Mouse (Mus musculus): ENCODE measurements at regions not wholly inside any gene's neighbourhood (a gene's known extent, or its start where the extent isn't known, plus 50 kb on each side); places are given as distances from the start of the nearest gene placed in this dataset.

- Histone ChIP-seq H3K27ac (no peak overlapping the region), H3K9me3 (peaks cover 14% of the 10 kb centered on the region; the same call in 1 of the 2 replicates), H3K36me3 (replicated peaks) (no peaks in the 10 kb centered on the region), H3K27me3 (ENCODE audit: poor library complexity, severe bottlenecking) (peaks cover 45% of the 10 kb centered on the region), H3K4me1 (peaks cover 35% of the 10 kb centered on the region), H3K4me3 (no peak overlapping the region)
- 54% methylated on average over 20 of the region's 20 CpGs for WGBS
- DNase-seq (ENCODE audit: extremely low spot score, low spot score): no peak
These were observed 97.0 kb upstream of the Rpl38 start for GRCm38 (mm10) chr11:114571144-114571869.

GRCm38 (mm10) chr11:114570076-114570475, 98.2 kb upstream of the Rpl38 start:
- peaks cover 46% of the 10 kb centered on the region for H3K27me3 ChIP-seq (ENCODE audit: poor library complexity, severe bottlenecking)
- WGBS: 87% methylated on average over 5 of the region's 5 CpGs
- no peak overlapping the region for H3K27ac ChIP-seq
- H3K4me3 ChIP-seq: no peak overlapping the region
- H3K36me3 ChIP-seq (replicated peaks): no peaks in the 10 kb centered on the region
- peaks cover 35% of the 10 kb centered on the region for H3K4me1 ChIP-seq
- DNase-seq (ENCODE audit: extremely low spot score, low spot score): no peak
- peaks cover 6% of the 10 kb centered on the region; the same call in 1 of the 2 replicates for H3K9me3 ChIP-seq

DNA sequence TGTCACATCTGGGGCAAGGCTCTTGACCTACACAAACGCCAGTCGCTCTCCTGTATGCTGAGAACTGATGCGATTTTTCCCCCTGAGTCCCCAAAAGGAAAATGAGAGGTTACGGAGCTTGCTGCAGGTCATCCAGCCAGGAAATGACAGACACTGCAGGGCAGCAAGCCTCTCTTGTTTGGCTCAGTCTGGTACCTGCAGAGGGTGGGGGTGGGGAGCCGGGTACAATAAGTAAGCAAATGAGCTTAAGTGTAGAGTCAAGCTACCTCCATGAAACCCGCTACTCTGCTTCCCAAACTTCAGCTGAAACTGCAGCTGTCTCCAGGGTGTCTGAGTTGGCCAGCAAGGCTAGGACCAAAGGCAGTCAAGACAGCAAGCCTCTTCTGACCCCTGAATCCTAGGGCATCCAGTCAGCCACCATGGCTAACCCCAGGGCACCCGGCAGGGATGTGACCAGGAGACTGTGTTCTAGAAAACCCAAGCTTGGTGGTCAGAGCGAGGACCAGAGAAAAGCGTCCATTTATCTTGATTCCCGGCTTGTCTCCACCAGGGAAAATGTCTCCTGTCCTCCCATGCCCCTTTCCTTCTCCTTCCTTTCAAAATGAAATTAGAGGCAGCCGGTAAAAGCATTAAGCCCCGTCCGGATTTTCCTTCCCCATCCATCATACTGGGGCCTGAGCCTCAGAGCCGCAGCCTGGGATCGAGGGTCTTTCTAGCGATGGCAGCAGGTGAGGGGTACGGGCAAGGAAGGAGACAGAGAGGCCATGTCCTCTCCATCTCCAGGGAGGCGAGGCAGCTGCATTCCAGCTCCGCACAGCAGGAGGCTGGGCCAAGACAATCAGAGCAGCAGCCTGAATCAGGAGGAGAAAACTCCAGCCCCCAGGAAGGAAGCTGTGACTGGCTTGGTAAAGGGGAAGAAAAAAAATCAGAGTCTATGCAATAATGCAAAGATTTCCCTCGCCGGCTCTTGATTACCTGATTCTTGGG, 100.2 kb upstream of the Rpl38 start:
- Histone ChIP-seq H3K27ac (peak overlapping the region; percentile 40), H3K4me3 (peak overlapping the region; percentile 34), H3K4me1 (peaks cover 35% of the 10 kb centered on the region), H3K36me3 (replicated peaks) (no peaks in the 10 kb centered on the region), H3K9me3 (peaks cover 9% of the 10 kb centered on the region), H3K27me3 (ENCODE audit: poor library complexity, severe bottlenecking) (peaks cover 46% of the 10 kb centered on the region)
- DNase-seq (ENCODE audit: extremely low spot score, low spot score): peak; percentile 17
- WGBS: 4% methylated on average over 21 of the region's 21 CpGs

DNA sequence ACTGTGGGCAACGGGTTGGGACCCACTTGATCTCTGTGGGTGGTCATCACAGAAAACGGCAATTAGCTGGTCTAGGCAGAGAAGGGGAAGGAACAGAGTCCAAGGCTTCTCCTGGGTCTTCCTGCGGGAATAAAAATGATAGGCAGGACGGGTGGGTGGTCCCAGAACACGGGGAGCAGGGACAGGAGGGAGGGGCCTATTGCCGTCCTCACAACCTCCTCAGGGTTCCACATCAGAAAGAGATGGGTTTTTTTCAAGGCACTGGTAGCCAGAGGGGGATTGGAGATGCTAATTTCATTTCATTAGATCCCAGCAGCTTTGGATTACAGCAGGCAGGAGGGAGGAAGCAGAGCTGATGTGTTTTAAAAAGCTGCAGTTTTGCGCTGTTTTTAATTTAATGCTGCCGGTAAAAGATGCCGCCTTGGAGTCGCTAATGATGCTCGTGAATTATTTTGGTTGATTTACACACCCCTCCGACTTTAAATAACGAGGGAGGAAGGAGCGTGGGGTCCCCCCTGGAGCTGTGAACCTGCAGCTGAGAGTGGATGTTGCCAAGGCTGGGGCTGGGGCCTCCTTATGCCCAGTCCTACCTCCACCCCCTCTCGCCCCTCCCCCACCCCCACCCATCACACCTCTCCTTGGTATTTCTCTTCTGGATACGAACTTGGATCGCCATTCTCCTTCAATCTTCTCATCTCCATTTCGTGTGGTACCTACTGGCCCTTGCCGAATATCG, 101.1 kb upstream of the Rpl38 start:
- Histone ChIP-seq H3K27me3 (ENCODE audit: poor library complexity, severe bottlenecking) (peaks cover 47% of the 10 kb centered on the region), H3K4me1 (peaks cover 35% of the 10 kb centered on the region), H3K4me3 (peak overlapping the region; percentile 34), H3K27ac (peak overlapping the region; percentile 30; the same call in 1 of the 2 replicates), H3K36me3 (replicated peaks) (no peaks in the 10 kb centered on the region), H3K9me3 (peaks cover 9% of the 10 kb centered on the region)
- no peak for DNase-seq (ENCODE audit: extremely low spot score, low spot score)
- 5% methylated on average over 20 of the region's 20 CpGs for WGBS

- 94% methylated on average over 2 of the region's 2 CpGs for WGBS
- no peak for DNase-seq (ENCODE audit: extremely low spot score, low spot score)
- Histone ChIP-seq H3K4me1 (peaks cover 44% of the 10 kb centered on the region), H3K4me3 (no peak overlapping the region), H3K9me3 (peaks cover 9% of the 10 kb centered on the region), H3K36me3 (replicated peaks) (no peaks in the 10 kb centered on the region), H3K27me3 (ENCODE audit: poor library complexity, severe bottlenecking) (peaks cover 58% of the 10 kb centered on the region), H3K27ac (no peak overlapping the region)
These were observed 103.4 kb upstream of the Rpl38 start for GRCm38 (mm10) chr11:114564949-114565348.

DNA sequence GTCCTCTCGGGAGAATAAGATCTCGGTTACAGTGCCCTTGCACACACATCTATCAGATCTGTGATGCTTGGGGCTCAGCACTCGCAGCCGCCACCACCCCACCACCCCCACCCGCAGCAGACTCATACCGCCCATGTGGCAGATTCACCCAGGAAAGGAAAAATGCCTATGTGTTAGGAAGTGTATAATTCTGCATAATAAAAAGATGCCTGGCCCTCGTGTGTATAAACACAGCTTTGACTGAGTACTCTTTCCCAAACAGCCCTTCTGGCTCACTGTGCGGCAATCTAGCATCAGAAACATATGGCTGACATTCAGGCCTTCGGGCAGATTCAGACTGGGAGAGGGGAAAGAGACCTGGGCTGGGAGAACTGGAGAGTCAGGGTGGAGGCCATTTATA, 105.2 kb upstream of the Rpl38 start:
- peaks cover 38% of the 10 kb centered on the region for H3K4me1 ChIP-seq
- no peak overlapping the region for H3K27ac ChIP-seq
- WGBS: 87% methylated on average over 9 of the region's 9 CpGs
- H3K36me3 ChIP-seq (replicated peaks): no peaks in the 10 kb centered on the region
- peaks cover 48% of the 10 kb centered on the region for H3K27me3 ChIP-seq (ENCODE audit: poor library complexity, severe bottlenecking)
- no peak for DNase-seq (ENCODE audit: extremely low spot score, low spot score)
- peaks cover 9% of the 10 kb centered on the region for H3K9me3 ChIP-seq
- H3K4me3 ChIP-seq: no peak overlapping the region

DNA sequence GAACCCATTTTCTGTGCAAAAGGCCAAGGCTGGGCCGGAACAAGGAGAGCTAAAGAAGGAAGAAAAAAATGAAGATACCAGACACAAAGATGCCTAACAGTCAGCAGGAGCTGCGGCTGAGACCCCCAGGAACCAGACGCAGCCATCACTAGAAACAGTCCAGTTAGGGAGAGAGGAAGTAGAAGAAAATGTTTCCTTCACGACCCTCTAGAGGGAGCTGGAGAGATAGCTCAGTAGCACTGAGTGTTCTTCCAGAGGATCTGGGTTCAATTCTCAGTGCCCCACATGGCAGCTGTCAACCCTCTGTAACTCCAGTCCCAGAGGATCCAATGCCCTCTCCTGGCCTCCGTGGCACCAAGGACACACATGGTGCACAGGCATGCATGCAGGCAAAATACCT, 113.7 kb upstream of the Rpl38 start:
- no peak for DNase-seq (ENCODE audit: extremely low spot score, low spot score)
- 61% methylated on average over 5 of the region's 5 CpGs for WGBS
- peaks cover 6% of the 10 kb centered on the region for H3K4me1 ChIP-seq
- H3K27me3 ChIP-seq (ENCODE audit: poor library complexity, severe bottlenecking): 0 out of 2 replicates have a peak, but pooled peaks cover 4% of the 10 kb centered on the region
- H3K4me3 ChIP-seq: no peak overlapping the region
- no peak overlapping the region for H3K27ac ChIP-seq
- no peaks in the 10 kb centered on the region for H3K36me3 ChIP-seq (replicated peaks)
- H3K9me3 ChIP-seq: no peaks in the 10 kb centered on the region

DNA sequence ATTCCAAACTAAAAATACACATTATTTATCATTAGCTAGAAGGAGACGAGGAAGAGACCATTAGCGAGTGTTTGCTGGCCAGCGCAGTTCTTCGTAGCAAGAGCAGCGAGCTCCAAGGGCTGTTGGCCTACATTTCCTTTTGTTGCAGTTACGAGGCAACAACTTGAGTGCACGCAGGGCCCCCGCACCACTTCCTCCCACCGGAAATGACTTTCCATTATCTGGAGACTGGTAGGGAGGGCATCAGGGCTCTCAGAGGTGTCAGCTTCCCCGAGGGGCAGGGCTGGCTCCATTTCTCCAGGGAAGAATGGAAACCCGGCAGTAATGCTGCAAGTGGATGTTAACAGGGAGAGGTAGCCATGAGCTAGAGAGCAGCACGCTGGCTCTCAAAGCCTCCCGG, 114.3 kb upstream of the Rpl38 start:
- Histone ChIP-seq H3K4me1 (peaks cover 6% of the 10 kb centered on the region), H3K36me3 (replicated peaks) (no peaks in the 10 kb centered on the region), H3K27ac (no peak overlapping the region), H3K27me3 (ENCODE audit: poor library complexity, severe bottlenecking) (0 out of 2 replicates have a peak, but pooled peaks cover 4% of the 10 kb centered on the region), H3K4me3 (no peak overlapping the region), H3K9me3 (no peaks in the 10 kb centered on the region)
- 74% methylated on average over 13 of the region's 13 CpGs for WGBS
- DNase-seq (ENCODE audit: extremely low spot score, low spot score): no peak

DNA sequence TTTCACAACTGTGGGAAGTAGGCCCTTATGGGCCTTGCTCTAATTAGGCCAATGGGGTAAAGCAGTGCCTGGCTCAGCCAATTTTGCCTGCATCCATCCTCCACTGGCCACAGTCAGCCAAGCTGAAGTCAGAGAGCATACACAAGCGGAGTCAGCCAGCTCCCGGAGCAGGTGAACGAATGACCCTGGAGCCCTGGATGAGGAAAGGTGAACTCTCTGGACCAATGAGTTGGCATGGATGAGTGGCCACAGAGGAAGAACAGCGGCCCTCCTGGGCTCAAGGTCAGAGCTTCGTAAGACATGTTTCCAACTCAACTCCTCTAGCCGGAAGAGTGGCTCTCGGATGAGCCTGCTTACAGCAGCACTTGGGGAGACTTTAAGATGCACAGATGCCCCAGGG, 116.1 kb upstream of the Rpl38 start:
- Histone ChIP-seq H3K9me3 (no peaks in the 10 kb centered on the region), H3K4me3 (no peak overlapping the region), H3K36me3 (replicated peaks) (no peaks in the 10 kb centered on the region), H3K4me1 (peaks cover 6% of the 10 kb centered on the region), H3K27ac (no peak overlapping the region), H3K27me3 (ENCODE audit: poor library complexity, severe bottlenecking) (no peaks in the 10 kb centered on the region)
- no peak for DNase-seq (ENCODE audit: extremely low spot score, low spot score)
- WGBS: 92% methylated on average over 7 of the region's 7 CpGs

DNA sequence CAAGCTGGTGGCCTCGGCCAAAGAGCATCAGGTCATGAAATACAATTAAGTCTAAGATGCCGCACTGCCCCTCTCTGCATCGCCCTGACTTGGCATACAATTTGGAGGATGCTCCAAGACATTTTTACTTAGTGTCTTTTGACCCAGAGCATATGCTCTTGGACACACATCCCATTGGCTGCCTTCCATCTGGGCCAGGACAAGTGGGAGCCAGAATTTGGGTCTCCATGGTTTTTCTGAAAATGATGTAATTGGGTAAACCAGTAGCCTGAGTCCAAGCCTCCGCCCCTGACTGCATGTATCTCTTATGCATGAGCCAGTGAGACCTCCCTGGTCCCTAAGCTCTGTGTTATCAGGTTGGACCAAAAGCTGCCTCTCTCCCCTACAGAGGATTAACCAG, 117.1 kb upstream of the Rpl38 start:
- H3K4me3 ChIP-seq: no peak overlapping the region
- H3K27ac ChIP-seq: no peak overlapping the region
- H3K9me3 ChIP-seq: no peaks in the 10 kb centered on the region
- DNase-seq (ENCODE audit: extremely low spot score, low spot score): no peak
- H3K27me3 ChIP-seq (ENCODE audit: poor library complexity, severe bottlenecking): no peaks in the 10 kb centered on the region
- H3K36me3 ChIP-seq (replicated peaks): no peaks in the 10 kb centered on the region
- H3K4me1 ChIP-seq: peaks cover 6% of the 10 kb centered on the region
- 96% methylated on average over 4 of the region's 4 CpGs for WGBS

GRCm38 (mm10) chr11:114548658-114549057, 119.7 kb upstream of the Rpl38 start:
- DNase-seq (ENCODE audit: extremely low spot score, low spot score): no peak
- 79% methylated on average over 5 of the region's 5 CpGs for WGBS
- H3K27me3 ChIP-seq (ENCODE audit: poor library complexity, severe bottlenecking): no peaks in the 10 kb centered on the region
- no peak overlapping the region for H3K4me3 ChIP-seq
- H3K27ac ChIP-seq: no peak overlapping the region
- H3K9me3 ChIP-seq: no peaks in the 10 kb centered on the region
- H3K36me3 ChIP-seq (replicated peaks): no peaks in the 10 kb centered on the region
- H3K4me1 ChIP-seq: peaks cover 7% of the 10 kb centered on the region

GRCm38 (mm10) chr11:114544212-114544611, 124.1 kb upstream of the Rpl38 start:
- no peak for DNase-seq (ENCODE audit: extremely low spot score, low spot score)
- H3K9me3 ChIP-seq: peaks cover 10% of the 10 kb centered on the region; the same call in 1 of the 2 replicates
- peaks cover 22% of the 10 kb centered on the region for H3K4me1 ChIP-seq
- 86% methylated on average over 3 of the region's 3 CpGs for WGBS
- H3K27me3 ChIP-seq (ENCODE audit: poor library complexity, severe bottlenecking): no peaks in the 10 kb centered on the region
- H3K4me3 ChIP-seq: no peak overlapping the region
- no peaks in the 10 kb centered on the region for H3K36me3 ChIP-seq (replicated peaks)
- H3K27ac ChIP-seq: no peak overlapping the region

All from forebrain, embryonic 10.5 days (tissue).